Mouse (Mus musculus) lung, postnatal 14 days (tissue): ENCODE measurements around the gene Cbx7.
A peak's percentile ranks its signal among the peaks of the same experiment; 100 is the strongest.

Experiments
- DNase-seq: peaks from one replicate; pipeline ENCODE4 v3.0.0; 2021

Gene Cbx7

GRCm38 (mm10) chr15:80000694-80001093 lies 29.8 kb upstream of the Cbx7 start:
- peak; percentile 61 for DNase-seq

GRCm38 (mm10) chr15:79997988-79998387 lies 27.1 kb upstream of the Cbx7 start:
- no peak for DNase-seq

- no peak for DNase-seq
Observed at GRCm38 (mm10) chr15:79996781-79997180, 25.9 kb upstream of the Cbx7 start.

- no peak for DNase-seq
Observed at GRCm38 (mm10) chr15:79995552-79995951, 24.6 kb upstream of the Cbx7 start.

- no peak for DNase-seq
Observed at GRCm38 (mm10) chr15:79994566-79994965, 23.6 kb upstream of the Cbx7 start.

GRCm38 (mm10) chr15:79986182-79986581 lies 15.3 kb upstream of the Cbx7 start:
- DNase-seq, result no peak

- no peak for DNase-seq
Observed at GRCm38 (mm10) chr15:79985471-79985870, 14.6 kb upstream of the Cbx7 start.

GRCm38 (mm10) chr15:79984152-79984551 lies 13.2 kb upstream of the Cbx7 start:
- DNase-seq, result peak; percentile 51

- DNase-seq, result no peak
Observed at GRCm38 (mm10) chr15:79980716-79981115, 9.8 kb upstream of the Cbx7 start.

- no peak for DNase-seq
Observed at GRCm38 (mm10) chr15:79972186-79972585, 1.3 kb upstream of the Cbx7 start.

GRCm38 (mm10) chr15:79970491-79970890 lies 428 bp downstream of the Cbx7 start:
- no peak for DNase-seq

GRCm38 (mm10) chr15:79967346-79967745 lies 3.6 kb downstream of the Cbx7 start:
- DNase-seq, result no peak

GRCm38 (mm10) chr15:79964376-79964775 lies 6.5 kb downstream of the Cbx7 start:
- DNase-seq, result no peak

- no peak for DNase-seq
Observed at GRCm38 (mm10) chr15:79962661-79963060, 8.3 kb downstream of the Cbx7 start.

- no peak for DNase-seq
Observed at GRCm38 (mm10) chr15:79961366-79961921, 9.5 kb downstream of the Cbx7 start.

GRCm38 (mm10) chr15:79958418-79958817 lies 12.5 kb downstream of the Cbx7 start:
- no peak for DNase-seq

- peak; percentile 50 for DNase-seq
Observed at GRCm38 (mm10) chr15:79956559-79956958, 14.4 kb downstream of the Cbx7 start.

GRCm38 (mm10) chr15:79953470-79953869 lies 17.4 kb downstream of the Cbx7 start:
- no peak for DNase-seq

GRCm38 (mm10) chr15:79952504-79953231 lies 18.3 kb downstream of the Cbx7 start:
- DNase-seq, result peak; percentile 83

GRCm38 (mm10) chr15:79951730-79952503 lies 19.0 kb downstream of the Cbx7 start:
- peak; percentile 73 for DNase-seq

GRCm38 (mm10) chr15:79951226-79951625 lies 19.7 kb downstream of the Cbx7 start:
- DNase-seq, result no peak

- peak; percentile 82 for DNase-seq
Observed at GRCm38 (mm10) chr15:79950250-79951025, 20.5 kb downstream of the Cbx7 start.

- DNase-seq, result no peak
Observed at GRCm38 (mm10) chr15:79947681-79948080, 23.2 kb downstream of the Cbx7 start.
